In genomic region chr3:101293571-101294135, GRCm38 (mm10) we compare ENCODE assay signal across 9 mouse cellular contexts.
DNase-seq lines count a peak whose midpoint lies in the region.
"Had no signal": no experiment of that assay in that cellular context is flagged by ENCODE, and none has a peak within 500 bp of the region (broad histone marks: within the 10 kb centered on the region; RNA-seq: fewer than 3 reads in every experiment).

No protein-coding gene starts in this region.

- peak; percentile 26 for DNase-seq in layer of hippocampus, adult 9-11 months
- no peak for DNase-seq in layer of hippocampus, adult 11-12 months (ENCODE audit: low spot score)
- peak; percentile 47 for DNase-seq in CD4-positive helper T cell, adult 2 months (ENCODE audit: low read depth, low spot score)
- peak; percentile 82 for DNase-seq in fat pad, adult 2 months (ENCODE audit: extremely low read depth, low read depth, low spot score)
- peak; percentile 46 to 53 for DNase-seq in lung, postnatal 4 days
- DNase-seq in kidney, adult 18-20 months = no peak
- no peak for DNase-seq in cerebellum, postnatal 25 days
- DNase-seq: cerebellum, postnatal 36 days; thymus, postnatal 36 days had no signal

Comparison
In these comparisons a context has a peak if more than half of its experiments do, and no peak if none do; other contexts are left out.
1. DNase-seq: peak in layer of hippocampus, adult 9-11 months (single experiment), CD4-positive helper T cell, adult 2 months (single experiment), fat pad, adult 2 months (single experiment) and lung, postnatal 4 days (2 of 2); none in layer of hippocampus, adult 11-12 months (single experiment), kidney, adult 18-20 months (single experiment) and cerebellum, postnatal 25 days (0 of 2).